ENCODE assay signal across 8 mouse cellular contexts in genomic region chr1:153739437-153740015, GRCm38 (mm10). TPM values are rescaled to one million over a fixed set of nuclear protein-coding genes. Genes with fewer than 3 reads are reported as not detected.
DNase-seq lines count a peak whose midpoint lies in the region; ATAC-seq lines count a peak whose summit lies in the region.

No protein-coding gene starts in this region.

- peaks cover 32% of the 10 kb centered on the region for H3K27me3 ChIP-seq in kidney, embryonic 16.5 days (ENCODE audit: insufficient read depth, low read length)
- peaks cover 31% of the 10 kb centered on the region for H3K27me3 ChIP-seq in embryonic facial prominence, embryonic 12.5 days
- peaks cover 23% of the 10 kb centered on the region for H3K27me3 ChIP-seq in intestine, embryonic 16.5 days (replicated peaks; ENCODE audit: control insufficient read depth, insufficient read depth, low read length)
- no peaks in the 10 kb centered on the region for H3K27me3 ChIP-seq in neural tube, embryonic 14.5 days (ENCODE audit: control insufficient read depth, insufficient read depth, low read length)

- H3K9me3 ChIP-seq in kidney, embryonic 16.5 days (ENCODE audit: low read length): no peaks in the 10 kb centered on the region
- no peaks in the 10 kb centered on the region for H3K9me3 ChIP-seq in embryonic facial prominence, embryonic 12.5 days
- no peaks in the 10 kb centered on the region for H3K9me3 ChIP-seq in intestine, embryonic 16.5 days (ENCODE audit: control insufficient read depth, low read length)
- H3K9me3 ChIP-seq in neural tube, embryonic 14.5 days (ENCODE audit: control insufficient read depth, low read length): no peaks in the 10 kb centered on the region

- no peak for DNase-seq in kidney, adult 18-20 months
- DNase-seq in spleen, adult 12 weeks (ENCODE audit: low spot score): no peak
- no peak for DNase-seq in cerebellum, adult 11-12 months
- no peak for DNase-seq in adrenal gland, adult (ENCODE audit: inconsistent age in 2 of 2, low spot score in 1 of 2)

- H3K27ac ChIP-seq in kidney, embryonic 16.5 days (ENCODE audit: low read length): no peak overlapping the region
- H3K27ac ChIP-seq in embryonic facial prominence, embryonic 12.5 days: no peak overlapping the region
- H3K27ac ChIP-seq in intestine, embryonic 16.5 days (ENCODE audit: low read length): no peak overlapping the region
- H3K27ac ChIP-seq in neural tube, embryonic 14.5 days (ENCODE audit: low read depth, low read length): no peak overlapping the region

- 0 out of 2 replicates have a peak overlapping the region, but pooled peaks have one; percentile 42 for H3K9ac ChIP-seq in kidney, embryonic 16.5 days (replicated peaks; ENCODE audit: low read length)
- H3K9ac ChIP-seq in embryonic facial prominence, embryonic 12.5 days: peak overlapping the region; percentile 45; the same call in 1 of the 2 replicates
- 0 out of 2 replicates have a peak overlapping the region, but pooled peaks have one; percentile 24 for H3K9ac ChIP-seq in intestine, embryonic 16.5 days (ENCODE audit: low read depth, low read length)
- H3K9ac ChIP-seq in neural tube, embryonic 14.5 days (replicated peaks; ENCODE audit: low read depth, low read length): no peak overlapping the region

- peak overlapping the region; percentile 78 for H3K4me2 ChIP-seq in kidney, embryonic 16.5 days (replicated peaks; ENCODE audit: low read depth, low read length)
- peak overlapping the region; percentile 76 for H3K4me2 ChIP-seq in embryonic facial prominence, embryonic 12.5 days (replicated peaks)
- H3K4me2 ChIP-seq in intestine, embryonic 16.5 days (ENCODE audit: low read depth, low read length): peak overlapping the region; percentile 76
- peak overlapping the region; percentile 81 for H3K4me2 ChIP-seq in neural tube, embryonic 14.5 days (ENCODE audit: low read depth, low read length)

- H3K4me1 ChIP-seq in kidney, embryonic 16.5 days (ENCODE audit: insufficient read depth, low read length): peaks cover 14% of the 10 kb centered on the region
- peaks cover 19% of the 10 kb centered on the region for H3K4me1 ChIP-seq in embryonic facial prominence, embryonic 12.5 days
- peaks cover 3% of the 10 kb centered on the region; the same call in 1 of the 2 replicates for H3K4me1 ChIP-seq in intestine, embryonic 16.5 days (ENCODE audit: control insufficient read depth, insufficient read depth, low read length)
- peaks cover 21% of the 10 kb centered on the region; the same call in 1 of the 2 replicates for H3K4me1 ChIP-seq in neural tube, embryonic 14.5 days (ENCODE audit: control insufficient read depth, insufficient read depth, low read length)

- WGBS in kidney, embryonic 16.5 days: 19% methylated on average over 13 of the region's 13 CpGs
- 13% methylated on average over 13 of the region's 13 CpGs for WGBS in embryonic facial prominence, embryonic 12.5 days
- WGBS in intestine, embryonic 16.5 days: 18% methylated on average over 13 of the region's 13 CpGs
- 21% methylated on average over 13 of the region's 13 CpGs for WGBS in neural tube, embryonic 14.5 days

- H3K4me3 ChIP-seq in kidney, embryonic 16.5 days (ENCODE audit: low read length): peak overlapping the region; percentile 47
- peak overlapping the region; percentile 44 for H3K4me3 ChIP-seq in embryonic facial prominence, embryonic 12.5 days
- H3K4me3 ChIP-seq in intestine, embryonic 16.5 days (ENCODE audit: low read length): peak overlapping the region; percentile 49
- peak overlapping the region; percentile 43 for H3K4me3 ChIP-seq in neural tube, embryonic 14.5 days (ENCODE audit: low read depth, low read length)

- ATAC-seq in kidney, embryonic 16.5 days (ENCODE audit: low FRiP score, low TSS enrichment): no peak
- ATAC-seq in embryonic facial prominence, embryonic 12.5 days (ENCODE audit: insufficient number of reproducible peaks, insufficient read depth, low FRiP score, low TSS enrichment): no peak
- ATAC-seq in intestine, embryonic 16.5 days: peak; percentile 30; the same call in 1 of the 2 replicates
- ATAC-seq in neural tube, embryonic 14.5 days (ENCODE audit: low read depth): no peak

- H3K36me3 ChIP-seq in kidney, embryonic 16.5 days (ENCODE audit: insufficient read depth, low read length): 0 out of 2 replicates have a peak, but pooled peaks cover 2% of the 10 kb centered on the region
- no peaks in the 10 kb centered on the region for H3K36me3 ChIP-seq in embryonic facial prominence, embryonic 12.5 days
- H3K36me3 ChIP-seq in intestine, embryonic 16.5 days (ENCODE audit: control insufficient read depth, insufficient read depth, low read length): no peaks in the 10 kb centered on the region
- no peaks in the 10 kb centered on the region for H3K36me3 ChIP-seq in neural tube, embryonic 14.5 days (ENCODE audit: control insufficient read depth, insufficient read depth, low read length)

RNA-seq across cellular contexts. Expression of gene Rgs16, which starts 0.6 kb away (rescaled TPM):
- 4.5 and 5.0 TPM in 2 replicates for polyA plus RNA-seq in kidney, embryonic 16.5 days (2015; fragmentation: Nextera tagmentation; extraction: Ambion mirVana)
- polyA plus RNA-seq in embryonic facial prominence, embryonic 12.5 days (2016; fragmentation: Nextera tagmentation; extraction: Ambion mirVana): 17.0 and 18.2 TPM in 2 replicates
- polyA plus RNA-seq in intestine, embryonic 16.5 days (2015; fragmentation: Nextera tagmentation; extraction: Ambion mirVana): 5.0 and 5.3 TPM in 2 replicates
- 5.8 and 8.3 TPM in 2 replicates for polyA plus RNA-seq in neural tube, embryonic 14.5 days (2014; fragmentation: Nextera tagmentation; extraction: Ambion mirVana)

RNA-seq across cellular contexts. Expression of gene Rnasel, which starts 9.7 kb away (rescaled TPM):
- 10.7 and 12.4 TPM in 2 replicates for polyA plus RNA-seq in kidney, embryonic 16.5 days (2015; fragmentation: Nextera tagmentation; extraction: Ambion mirVana)
- polyA plus RNA-seq in embryonic facial prominence, embryonic 12.5 days (2016; fragmentation: Nextera tagmentation; extraction: Ambion mirVana): 15.3 and 15.7 TPM in 2 replicates
- polyA plus RNA-seq in intestine, embryonic 16.5 days (2015; fragmentation: Nextera tagmentation; extraction: Ambion mirVana): 32.4 and 35.9 TPM in 2 replicates
- 38.0 and 41.1 TPM in 2 replicates for polyA plus RNA-seq in neural tube, embryonic 14.5 days (2014; fragmentation: Nextera tagmentation; extraction: Ambion mirVana)
